Mouse (Mus musculus): ENCODE data around the gene Mgst2. TPM values are rescaled to one million over a fixed set of nuclear protein-coding genes. Genes with fewer than 3 reads are reported as not detected.

The Mgst2 gene
- polyA plus RNA-seq, 1 experiment from 2014 or later: 0.52 TPM

- H3K27ac ChIP-seq: no peak overlapping the region
- no peaks in the 10 kb centered on the region for H3K27me3 ChIP-seq (ENCODE audit: control insufficient read depth, insufficient read depth, low read length)
- no peak overlapping the region for H3K4me3 ChIP-seq (replicated peaks; ENCODE audit: low read length)
- 0 out of 2 replicates have a peak, but pooled peaks cover 3% of the 10 kb centered on the region for H3K4me1 ChIP-seq (replicated peaks; ENCODE audit: control insufficient read depth, insufficient read depth, low read length)
- no peak for ATAC-seq (ENCODE audit: low FRiP score)
- no peaks in the 10 kb centered on the region for H3K36me3 ChIP-seq (replicated peaks; ENCODE audit: control insufficient read depth, insufficient read depth)
- H3K4me2 ChIP-seq (replicated peaks): no peak overlapping the region
- 60% methylated on average over 4 of the region's 4 CpGs for WGBS
- H3K9me3 ChIP-seq (ENCODE audit: control insufficient read depth, low read length): no peaks in the 10 kb centered on the region
- H3K9ac ChIP-seq: no peak overlapping the region
- DNase-seq (ENCODE audit: low spot score): no peak
These were observed 57.7 kb downstream of the Mgst2 start for GRCm38 (mm10) chr3:51717909-51718308.

DNA sequence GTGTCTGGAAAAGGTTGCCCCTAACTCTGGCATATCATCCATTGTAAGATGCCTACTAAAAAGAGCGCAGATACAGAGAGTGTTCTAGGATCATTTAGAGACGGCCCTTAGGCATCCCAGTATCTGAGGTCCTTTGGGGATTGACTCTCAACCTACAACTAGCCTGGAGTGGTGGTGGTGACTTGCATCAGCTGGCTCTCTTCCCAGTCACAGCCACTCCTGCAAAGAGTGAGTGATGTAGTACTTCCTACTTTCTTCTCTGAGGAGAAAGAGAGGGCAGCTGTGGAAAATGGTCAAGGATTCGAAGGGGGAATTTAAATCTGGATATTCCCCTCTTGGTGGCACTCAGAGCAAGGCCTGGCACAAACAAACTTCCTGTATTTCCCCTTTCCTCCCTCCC is 59.2 kb downstream of the Mgst2 start:
- ATAC-seq (ENCODE audit: low FRiP score): no peak
- no peak for DNase-seq (ENCODE audit: low spot score)
- Histone ChIP-seq H3K4me2 (replicated peaks) (no peak overlapping the region), H3K9ac (no peak overlapping the region), H3K4me3 (replicated peaks; ENCODE audit: low read length) (no peak overlapping the region), H3K27me3 (ENCODE audit: control insufficient read depth, insufficient read depth, low read length) (no peaks in the 10 kb centered on the region), H3K36me3 (replicated peaks; ENCODE audit: control insufficient read depth, insufficient read depth) (no peaks in the 10 kb centered on the region), H3K4me1 (replicated peaks; ENCODE audit: control insufficient read depth, insufficient read depth, low read length) (no peaks in the 10 kb centered on the region), H3K27ac (no peak overlapping the region), H3K9me3 (ENCODE audit: control insufficient read depth, low read length) (no peaks in the 10 kb centered on the region)
- WGBS: 75% methylated on average over 3 of the region's 3 CpGs

DNA sequence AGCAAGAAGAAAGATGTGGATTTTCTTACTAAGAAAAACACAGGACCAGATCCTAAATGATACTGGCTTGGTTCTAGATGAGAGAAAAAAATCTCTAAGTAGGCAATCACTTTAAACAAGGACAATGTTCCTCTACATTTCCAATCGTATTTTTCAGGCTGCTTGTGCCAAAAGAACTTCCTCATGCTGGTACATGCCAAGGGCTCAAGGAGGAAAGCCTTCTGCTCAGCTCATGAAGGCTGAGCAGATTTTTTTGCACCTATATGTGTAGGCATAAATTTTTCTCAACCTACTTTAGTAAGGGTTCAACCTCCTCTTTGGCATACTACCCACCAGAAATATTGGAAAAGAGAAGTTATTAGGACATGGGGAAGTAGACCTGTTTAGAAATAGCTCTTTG is 59.8 kb downstream of the Mgst2 start:
- H3K27me3 ChIP-seq (ENCODE audit: control insufficient read depth, insufficient read depth, low read length): no peaks in the 10 kb centered on the region
- ATAC-seq (ENCODE audit: low FRiP score) (no peak), DNase-seq (ENCODE audit: low spot score) (no peak)
- H3K4me1 ChIP-seq (replicated peaks; ENCODE audit: control insufficient read depth, insufficient read depth, low read length): no peaks in the 10 kb centered on the region
- H3K9ac ChIP-seq: no peak overlapping the region
- 81% methylated on average over 1 of the region's 1 CpGs for WGBS
- H3K36me3 ChIP-seq (replicated peaks; ENCODE audit: control insufficient read depth, insufficient read depth): no peaks in the 10 kb centered on the region
- no peaks in the 10 kb centered on the region for H3K9me3 ChIP-seq (ENCODE audit: control insufficient read depth, low read length)
- H3K4me3 ChIP-seq (replicated peaks; ENCODE audit: low read length): no peak overlapping the region
- H3K4me2 ChIP-seq (replicated peaks): no peak overlapping the region
- no peak overlapping the region for H3K27ac ChIP-seq

GRCm38 (mm10) chr3:51726257-51726656 is 66.1 kb downstream of the Mgst2 start:
- Histone ChIP-seq H3K9me3 (ENCODE audit: control insufficient read depth, low read length) (no peaks in the 10 kb centered on the region), H3K4me3 (replicated peaks; ENCODE audit: low read length) (no peak overlapping the region), H3K4me1 (replicated peaks; ENCODE audit: control insufficient read depth, insufficient read depth, low read length) (peaks cover 13% of the 10 kb centered on the region), H3K4me2 (replicated peaks) (no peak overlapping the region), H3K36me3 (replicated peaks; ENCODE audit: control insufficient read depth, insufficient read depth) (no peaks in the 10 kb centered on the region), H3K9ac (no peak overlapping the region), H3K27ac (no peak overlapping the region), H3K27me3 (ENCODE audit: control insufficient read depth, insufficient read depth, low read length) (no peaks in the 10 kb centered on the region)
- DNase-seq (ENCODE audit: low spot score) (no peak), ATAC-seq (ENCODE audit: low FRiP score) (no peak)
- WGBS: 89% methylated on average over 6 of the region's 6 CpGs

- H3K27me3 ChIP-seq (ENCODE audit: control insufficient read depth, insufficient read depth, low read length): no peaks in the 10 kb centered on the region
- H3K9ac ChIP-seq: no peak overlapping the region
- H3K27ac ChIP-seq: no peak overlapping the region
- DNase-seq (ENCODE audit: low spot score) (no peak), ATAC-seq (ENCODE audit: low FRiP score) (no peak)
- 67% methylated on average over 3 of the region's 3 CpGs for WGBS
- no peak overlapping the region for H3K4me3 ChIP-seq (replicated peaks; ENCODE audit: low read length)
- H3K9me3 ChIP-seq (ENCODE audit: control insufficient read depth, low read length): no peaks in the 10 kb centered on the region
- no peak overlapping the region for H3K4me2 ChIP-seq (replicated peaks)
- H3K4me1 ChIP-seq (replicated peaks; ENCODE audit: control insufficient read depth, insufficient read depth, low read length): peaks cover 20% of the 10 kb centered on the region
- H3K36me3 ChIP-seq (replicated peaks; ENCODE audit: control insufficient read depth, insufficient read depth): no peaks in the 10 kb centered on the region
These were observed 67.3 kb downstream of the Mgst2 start for GRCm38 (mm10) chr3:51727487-51727886.

- no peaks in the 10 kb centered on the region for H3K36me3 ChIP-seq (replicated peaks; ENCODE audit: control insufficient read depth, insufficient read depth)
- DNase-seq (ENCODE audit: low spot score) (no peak), ATAC-seq (ENCODE audit: low FRiP score) (no peak)
- 75% methylated on average over 8 of the region's 8 CpGs for WGBS
- no peak overlapping the region for H3K4me3 ChIP-seq (replicated peaks; ENCODE audit: low read length)
- H3K4me2 ChIP-seq (replicated peaks): no peak overlapping the region
- H3K27me3 ChIP-seq (ENCODE audit: control insufficient read depth, insufficient read depth, low read length): no peaks in the 10 kb centered on the region
- H3K9ac ChIP-seq: 0 out of 2 replicates have a peak overlapping the region, but pooled peaks have one; percentile 24
- peaks cover 22% of the 10 kb centered on the region for H3K4me1 ChIP-seq (replicated peaks; ENCODE audit: control insufficient read depth, insufficient read depth, low read length)
- H3K27ac ChIP-seq: no peak overlapping the region
- no peaks in the 10 kb centered on the region for H3K9me3 ChIP-seq (ENCODE audit: control insufficient read depth, low read length)
These were observed 67.8 kb downstream of the Mgst2 start for GRCm38 (mm10) chr3:51727968-51728367.

GRCm38 (mm10) chr3:51728456-51728855 is 68.3 kb downstream of the Mgst2 start:
- no peaks in the 10 kb centered on the region for H3K9me3 ChIP-seq (ENCODE audit: control insufficient read depth, low read length)
- H3K9ac ChIP-seq: 0 out of 2 replicates have a peak overlapping the region, but pooled peaks have one; percentile 24
- H3K4me1 ChIP-seq (replicated peaks; ENCODE audit: control insufficient read depth, insufficient read depth, low read length): peaks cover 24% of the 10 kb centered on the region
- no peak overlapping the region for H3K4me3 ChIP-seq (replicated peaks; ENCODE audit: low read length)
- no peak for DNase-seq (ENCODE audit: low spot score)
- H3K27me3 ChIP-seq (ENCODE audit: control insufficient read depth, insufficient read depth, low read length): no peaks in the 10 kb centered on the region
- ATAC-seq (ENCODE audit: low FRiP score): no peak
- H3K27ac ChIP-seq: no peak overlapping the region
- H3K4me2 ChIP-seq (replicated peaks): no peak overlapping the region
- H3K36me3 ChIP-seq (replicated peaks; ENCODE audit: control insufficient read depth, insufficient read depth): no peaks in the 10 kb centered on the region
- WGBS: 77% methylated on average over 12 of the region's 12 CpGs

DNA sequence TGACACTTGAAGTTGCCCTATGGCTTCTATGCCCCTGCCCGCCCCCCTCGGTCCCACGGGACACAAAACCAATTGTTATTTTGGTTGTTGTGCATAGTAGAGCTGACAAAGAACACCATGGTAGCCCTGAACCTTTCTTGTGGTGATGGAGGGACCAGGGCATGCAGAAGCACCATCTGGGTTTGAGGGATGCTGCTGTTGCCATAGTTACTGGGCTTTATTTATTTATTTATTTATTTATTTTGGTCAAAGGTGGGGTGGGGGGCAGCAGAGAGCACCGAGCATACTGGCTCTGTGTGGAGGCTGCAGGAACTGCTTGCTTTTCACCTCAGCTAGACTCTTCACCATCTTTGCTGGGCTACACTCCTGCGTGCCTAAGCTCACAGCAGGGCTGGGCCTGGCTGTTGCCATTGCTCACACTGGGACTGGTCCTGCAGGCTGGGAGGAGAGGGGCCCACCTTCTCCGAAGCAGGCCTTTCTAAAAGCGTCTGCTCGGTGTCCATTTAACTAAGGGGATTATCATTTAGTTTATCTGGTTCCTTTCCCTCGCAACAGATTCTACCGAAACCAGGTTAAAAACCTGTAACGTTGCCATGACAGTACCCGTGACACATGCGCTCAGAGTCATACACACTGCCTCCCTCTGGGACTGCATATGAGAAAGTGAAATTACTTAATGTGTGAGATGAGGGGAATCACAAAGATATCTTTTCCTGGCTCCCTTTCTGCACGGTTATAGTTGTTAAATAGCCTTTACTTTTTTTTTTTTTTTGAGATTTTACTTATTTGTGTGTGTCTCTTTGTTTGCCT is 69.2 kb downstream of the Mgst2 start:
- H3K4me2 ChIP-seq (replicated peaks): no peak overlapping the region
- no peak overlapping the region for H3K4me3 ChIP-seq (replicated peaks; ENCODE audit: low read length)
- H3K27me3 ChIP-seq (ENCODE audit: control insufficient read depth, insufficient read depth, low read length): no peaks in the 10 kb centered on the region
- H3K36me3 ChIP-seq (replicated peaks; ENCODE audit: control insufficient read depth, insufficient read depth): no peaks in the 10 kb centered on the region
- WGBS: 49% methylated on average over 14 of the region's 14 CpGs
- H3K27ac ChIP-seq: peak overlapping the region; percentile 41; the same call in 1 of the 2 replicates
- no peak overlapping the region for H3K9ac ChIP-seq
- no peaks in the 10 kb centered on the region for H3K9me3 ChIP-seq (ENCODE audit: control insufficient read depth, low read length)
- H3K4me1 ChIP-seq (replicated peaks; ENCODE audit: control insufficient read depth, insufficient read depth, low read length): peaks cover 24% of the 10 kb centered on the region
- ATAC-seq (ENCODE audit: low FRiP score) (peak; percentile 53; the same call in 1 of the 2 replicates), DNase-seq (ENCODE audit: low spot score) (no peak)

- Histone ChIP-seq H3K9me3 (ENCODE audit: control insufficient read depth, low read length) (no peaks in the 10 kb centered on the region), H3K4me1 (replicated peaks; ENCODE audit: control insufficient read depth, insufficient read depth, low read length) (peaks cover 24% of the 10 kb centered on the region), H3K27ac (no peak overlapping the region), H3K36me3 (replicated peaks; ENCODE audit: control insufficient read depth, insufficient read depth) (no peaks in the 10 kb centered on the region), H3K4me3 (replicated peaks; ENCODE audit: low read length) (no peak overlapping the region), H3K9ac (no peak overlapping the region), H3K27me3 (ENCODE audit: control insufficient read depth, insufficient read depth, low read length) (no peaks in the 10 kb centered on the region), H3K4me2 (replicated peaks) (no peak overlapping the region)
- ATAC-seq (ENCODE audit: low FRiP score) (no peak), DNase-seq (ENCODE audit: low spot score) (no peak)
- 90% methylated on average over 7 of the region's 7 CpGs for WGBS
These were observed 70.5 kb downstream of the Mgst2 start for GRCm38 (mm10) chr3:51730662-51731061.
